Mouse (Mus musculus) intestine, embryonic 16.5 days (tissue): ENCODE results near the gene Mtfp1. TPM values are rescaled to one million over a fixed set of nuclear protein-coding genes. Genes with fewer than 3 reads are reported as not detected.
A peak's percentile ranks its signal among the peaks of the same experiment; 100 is the strongest.
"Not testable (repeated sequence)": the region's sequence is repeated elsewhere in the genome, so short reads cannot be mapped to it uniquely, and the experiment has no call there.

Experiments used
- ATAC-seq: fragments of 200-750 bp; cut with Nextera tagmentation; 2 replicates; pipeline ENCODE4 v1.8.0; 2017; ENCODE audit warnings: moderate TSS enrichment, moderate library complexity
- H3K27ac ChIP-seq: fragments of 300-500 bp; sonication (generic); 2 replicates; pipeline ENCODE4 v1.5.1; 2014; ENCODE audit warnings: mild to moderate bottlenecking, low read length
- H3K27me3 ChIP-seq: fragments of 300-500 bp; sonication (generic); replicated peaks from 2 replicates; pipeline ENCODE4 v1.6.1; 2014; ENCODE audit warnings: low read length, control low read depth, mixed read lengths; ENCODE audit not compliant: control insufficient read depth, insufficient read depth
- H3K36me3 ChIP-seq: fragments of 300-500 bp; sonication (generic); 2 replicates; pipeline ENCODE4 v1.6.1; 2014; ENCODE audit warnings: low read length, control low read depth; ENCODE audit not compliant: control insufficient read depth, insufficient read depth
- H3K4me1 ChIP-seq: fragments of 300-500 bp; sonication (generic); 2 replicates; pipeline ENCODE4 v1.6.1; 2014; ENCODE audit warnings: low read length, control low read depth, mixed read lengths; ENCODE audit not compliant: control insufficient read depth, insufficient read depth
- H3K4me2 ChIP-seq: fragments of 300-500 bp; sonication (generic); 2 replicates; pipeline ENCODE4 v1.6.1; 2014; ENCODE audit warnings: low read depth, low read length, control low read depth
- H3K4me3 ChIP-seq: fragments of 300-500 bp; sonication (generic); 2 replicates; pipeline ENCODE4 v1.5.1; 2014; ENCODE audit warnings: mild to moderate bottlenecking, low read length
- H3K9ac ChIP-seq: fragments of 300-500 bp; sonication (generic); 2 replicates; pipeline ENCODE4 v1.6.1; 2014; ENCODE audit warnings: low read depth, low read length
- H3K9me3 ChIP-seq: fragments of 300-500 bp; sonication (generic); 2 replicates; pipeline ENCODE4 v1.6.1; 2016; ENCODE audit warnings: low read length, control low read depth; ENCODE audit not compliant: control insufficient read depth
- WGBS: fragments of 180-500 bp; shearing (Covaris S2); extraction: QIAGEN DNeasy Blood & Tissue Kit; methylation state at CpG from one replicate; pipeline ENCODE4 v1.1.7; 2014; 5-methylcytosine and 5-hydroxymethylcytosine counted together
- polyA plus RNA-seq: library from polyadenylated mRNA; unstranded; fragments of >200 nt; fragmentation: Nextera tagmentation; extraction: Ambion mirVana; gene quantifications from 2 replicates; pipeline ENCODE4 v1.2.1, GENCODE M21; 2015

Gene Mtfp1
- polyA plus RNA-seq, 1 experiment from 2014 or later = 41.6 TPM

GRCm38 (mm10) chr11:4128461-4128860, 33.2 kb upstream of the Mtfp1 start:
- H3K4me3 ChIP-seq, H3K36me3 ChIP-seq, H3K9ac ChIP-seq, H3K27me3 ChIP-seq, ATAC-seq, H3K27ac ChIP-seq, H3K4me2 ChIP-seq, H3K9me3 ChIP-seq, H3K4me1 ChIP-seq: not testable (repeated sequence)
- WGBS = 89% methylated on average over 4 of the region's 4 CpGs

- 91% methylated on average over 1 of the region's 1 CpGs for WGBS
- no peak overlapping the region for H3K4me2 ChIP-seq
- H3K4me3 ChIP-seq = no peak overlapping the region
- H3K36me3 ChIP-seq = no peaks in the 10 kb centered on the region
- no peak overlapping the region for H3K9ac ChIP-seq
- H3K27ac ChIP-seq = no peak overlapping the region
- no peak for ATAC-seq
- no peaks in the 10 kb centered on the region for H3K4me1 ChIP-seq
- H3K9me3 ChIP-seq = no peaks in the 10 kb centered on the region
- H3K27me3 ChIP-seq = no peaks in the 10 kb centered on the region
Measured at GRCm38 (mm10) chr11:4127059-4127458, 31.8 kb upstream of the Mtfp1 start.

GRCm38 (mm10) chr11:4123922-4124321, 28.7 kb upstream of the Mtfp1 start:
- Histone ChIP-seq H3K4me2 (no peak overlapping the region), H3K36me3 (no peaks in the 10 kb centered on the region), H3K9me3 (no peaks in the 10 kb centered on the region), H3K4me1 (peaks cover under 1% of the 10 kb centered on the region; the same call in 1 of the 2 replicates), H3K27ac (no peak overlapping the region), H3K9ac (no peak overlapping the region), H3K4me3 (no peak overlapping the region), H3K27me3 (peaks cover 5% of the 10 kb centered on the region; the same call in 1 of the 2 replicates)
- no peak for ATAC-seq
- WGBS = 62% methylated on average over 5 of the region's 5 CpGs

GRCm38 (mm10) chr11:4122742-4123579, 27.7 kb upstream of the Mtfp1 start, which contains the start of gene Sec14l2:
Sec14l2 (minus strand) TSS chr11:4123415.
- H3K4me2 ChIP-seq = no peak within 1 kb of the TSS
- H3K4me3 ChIP-seq = no peak within 1 kb of the TSS
- no peak within 1 kb of the TSS for H3K27ac ChIP-seq
- no peak for ATAC-seq
- no peaks in the 10 kb centered on the region for H3K9me3 ChIP-seq
- no peak within 1 kb of the TSS for H3K9ac ChIP-seq
- H3K27me3 ChIP-seq = peaks cover 5% of the 10 kb centered on the region; the same call in 1 of the 2 replicates
- WGBS = 77% methylated on average over 10 of the region's 10 CpGs
- no peaks in the 10 kb centered on the region for H3K36me3 ChIP-seq
- peaks cover 9% of the 10 kb centered on the region for H3K4me1 ChIP-seq

- peaks cover 13% of the 10 kb centered on the region for H3K4me1 ChIP-seq
- H3K27me3 ChIP-seq = peaks cover 5% of the 10 kb centered on the region; the same call in 1 of the 2 replicates
- no peak overlapping the region for H3K4me3 ChIP-seq
- H3K9ac ChIP-seq = no peak overlapping the region
- H3K4me2 ChIP-seq = no peak overlapping the region
- H3K9me3 ChIP-seq = no peaks in the 10 kb centered on the region
- ATAC-seq = no peak
- H3K27ac ChIP-seq = no peak overlapping the region
- no peaks in the 10 kb centered on the region for H3K36me3 ChIP-seq
- 71% methylated on average over 5 of the region's 5 CpGs for WGBS
Measured at GRCm38 (mm10) chr11:4122226-4122625, 27.0 kb upstream of the Mtfp1 start.

GRCm38 (mm10) chr11:4121691-4122090, 26.4 kb upstream of the Mtfp1 start:
- Histone ChIP-seq H3K9me3 (no peaks in the 10 kb centered on the region), H3K4me2 (no peak overlapping the region), H3K4me1 (peaks cover 13% of the 10 kb centered on the region), H3K27me3 (peaks cover 5% of the 10 kb centered on the region; the same call in 1 of the 2 replicates), H3K36me3 (no peaks in the 10 kb centered on the region), H3K27ac (no peak overlapping the region), H3K4me3 (no peak overlapping the region), H3K9ac (no peak overlapping the region)
- 76% methylated on average over 3 of the region's 3 CpGs for WGBS
- ATAC-seq = no peak

GRCm38 (mm10) chr11:4119635-4120034, 24.4 kb upstream of the Mtfp1 start:
- Histone ChIP-seq H3K36me3 (no peaks in the 10 kb centered on the region), H3K4me2 (no peak overlapping the region), H3K4me3 (no peak overlapping the region), H3K27ac (no peak overlapping the region), H3K9ac (no peak overlapping the region), H3K27me3 (peaks cover 5% of the 10 kb centered on the region; the same call in 1 of the 2 replicates), H3K9me3 (no peaks in the 10 kb centered on the region), H3K4me1 (peaks cover 13% of the 10 kb centered on the region)
- 76% methylated on average over 5 of the region's 5 CpGs for WGBS
- no peak for ATAC-seq

GRCm38 (mm10) chr11:4118081-4118921, 23.1 kb upstream of the Mtfp1 start:
- H3K4me3 ChIP-seq = peak overlapping the region; percentile 63
- no peaks in the 10 kb centered on the region for H3K36me3 ChIP-seq
- H3K9ac ChIP-seq = peak overlapping the region; percentile 70
- peaks cover 13% of the 10 kb centered on the region for H3K4me1 ChIP-seq
- 2% methylated on average over 41 of the region's 41 CpGs for WGBS
- ATAC-seq = peak; percentile 87
- H3K27ac ChIP-seq = no peak overlapping the region
- peak overlapping the region; percentile 99 for H3K4me2 ChIP-seq
- H3K27me3 ChIP-seq = peaks cover 5% of the 10 kb centered on the region; the same call in 1 of the 2 replicates
- H3K9me3 ChIP-seq = no peaks in the 10 kb centered on the region
